Mouse (Mus musculus) kidney, adult 8-10 months (tissue): ENCODE measurements around the gene Map7d1.

Experiments used
- DNase-seq, 2 experiments: peaks; one replicate each; pipeline ENCODE4 v3.0.0; 2022

Gene Map7d1

DNA sequence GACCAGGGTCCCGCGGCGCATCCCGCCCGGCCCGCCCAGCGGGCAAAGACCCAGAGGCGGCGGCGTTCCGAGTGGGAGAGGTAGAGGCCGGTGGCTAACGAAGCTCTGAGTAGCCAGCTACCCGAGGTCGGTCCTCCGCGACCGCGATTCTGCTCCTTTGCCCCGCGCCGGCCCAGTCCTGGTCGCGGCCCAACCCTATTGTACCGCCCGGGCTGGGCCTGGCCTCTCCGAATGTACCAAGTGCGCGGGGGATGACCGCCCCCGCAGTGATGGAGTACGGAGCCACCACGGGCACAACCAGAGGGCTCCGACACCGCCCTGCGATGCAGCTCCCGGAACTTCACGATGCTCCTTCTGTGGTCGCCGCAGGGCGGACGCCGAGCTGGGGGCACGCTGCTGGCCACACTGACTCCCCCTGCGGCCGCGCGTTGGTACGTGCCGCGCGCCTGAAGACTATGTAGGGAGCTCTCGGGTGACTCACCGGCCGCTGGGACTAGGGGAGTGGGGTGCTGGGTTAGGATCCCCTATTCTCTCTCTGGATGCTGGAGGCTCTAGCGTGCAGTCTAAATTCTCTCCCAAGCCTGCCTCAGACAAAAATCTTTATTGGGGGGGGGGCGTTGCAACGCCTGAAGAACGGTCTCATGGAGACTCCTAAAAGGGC, at the start of gene Map7d1:
TSS of gene Map7d1 (minus strand) at position 213 of the 661 bp plus-strand sequence.
- DNase-seq, result peak; percentile 78 to 86

DNA sequence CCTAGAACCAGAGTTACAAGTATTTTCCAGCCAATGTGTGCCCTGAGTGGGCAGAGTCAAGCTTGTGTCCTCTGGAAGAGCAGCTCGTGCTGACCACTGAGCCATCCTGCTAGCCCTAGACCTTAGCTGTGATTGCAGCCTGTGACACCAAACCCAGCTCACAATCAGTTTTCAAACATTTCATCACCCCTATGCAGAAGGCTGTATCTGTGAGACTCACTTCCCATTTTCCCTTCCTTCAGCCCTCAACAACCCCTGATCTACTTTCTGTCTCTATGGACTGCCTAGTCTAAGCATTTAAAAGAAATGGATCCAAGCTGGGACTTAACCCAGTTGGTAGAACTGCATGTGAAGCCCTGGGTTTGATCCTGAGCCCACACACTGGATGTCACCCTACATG, 49.3 kb upstream of the Map7d1 start:
- no peak for DNase-seq

DNA sequence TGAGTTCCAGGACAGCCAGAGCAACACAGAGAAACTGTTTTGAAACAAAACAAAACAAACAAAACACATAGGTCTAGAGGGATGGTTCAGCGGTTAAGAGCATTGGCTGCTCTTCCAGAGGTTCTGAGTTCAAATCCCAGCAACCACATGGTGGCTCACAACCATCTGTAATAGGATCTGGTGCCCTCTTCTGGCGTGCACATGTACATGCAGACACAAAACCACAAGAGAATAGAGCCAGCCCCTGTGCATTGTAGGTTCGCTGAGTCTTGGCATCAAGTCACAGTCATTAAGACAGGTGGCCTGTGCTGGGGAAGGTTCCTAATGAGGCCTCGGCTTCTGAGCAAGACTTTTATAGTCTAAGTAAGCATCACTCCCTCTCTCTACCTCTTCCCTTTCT, 47.7 kb upstream of the Map7d1 start:
- no peak for DNase-seq

DNA sequence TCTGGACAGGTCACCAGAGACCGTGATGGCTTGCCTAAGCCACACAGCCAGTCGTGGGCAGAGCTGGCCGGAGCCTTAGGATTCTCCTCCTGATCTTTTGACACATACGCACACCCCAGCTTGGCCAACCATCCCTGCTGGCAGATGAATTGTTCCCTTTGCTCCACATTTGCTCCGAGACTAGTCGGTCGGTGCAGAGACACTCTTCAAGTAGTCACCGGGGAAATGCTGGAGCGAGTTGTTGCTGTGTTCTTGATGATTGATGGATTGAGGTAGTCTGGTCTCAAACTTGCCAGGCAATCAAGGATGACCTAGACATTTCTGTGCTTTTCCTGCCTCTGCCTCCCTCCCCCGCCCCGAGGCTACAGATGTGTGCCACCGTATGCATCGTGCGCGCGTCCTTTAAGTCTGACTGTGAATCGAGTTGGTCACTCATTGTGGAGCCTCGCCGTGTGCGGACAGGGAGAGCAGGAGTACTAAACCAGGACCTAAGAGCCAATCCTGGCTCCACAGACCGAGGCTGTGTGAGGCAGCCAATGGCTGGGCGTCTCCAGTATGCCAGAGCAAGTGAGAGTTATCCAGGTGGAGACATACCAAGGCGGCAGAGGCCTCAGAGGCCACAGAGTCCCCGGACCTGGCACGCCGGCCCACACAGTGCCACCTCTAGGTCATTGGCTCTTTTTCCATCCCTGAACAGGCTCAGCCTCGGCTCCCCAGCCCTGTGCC, 45.6 kb upstream of the Map7d1 start:
- no peak for DNase-seq

DNA sequence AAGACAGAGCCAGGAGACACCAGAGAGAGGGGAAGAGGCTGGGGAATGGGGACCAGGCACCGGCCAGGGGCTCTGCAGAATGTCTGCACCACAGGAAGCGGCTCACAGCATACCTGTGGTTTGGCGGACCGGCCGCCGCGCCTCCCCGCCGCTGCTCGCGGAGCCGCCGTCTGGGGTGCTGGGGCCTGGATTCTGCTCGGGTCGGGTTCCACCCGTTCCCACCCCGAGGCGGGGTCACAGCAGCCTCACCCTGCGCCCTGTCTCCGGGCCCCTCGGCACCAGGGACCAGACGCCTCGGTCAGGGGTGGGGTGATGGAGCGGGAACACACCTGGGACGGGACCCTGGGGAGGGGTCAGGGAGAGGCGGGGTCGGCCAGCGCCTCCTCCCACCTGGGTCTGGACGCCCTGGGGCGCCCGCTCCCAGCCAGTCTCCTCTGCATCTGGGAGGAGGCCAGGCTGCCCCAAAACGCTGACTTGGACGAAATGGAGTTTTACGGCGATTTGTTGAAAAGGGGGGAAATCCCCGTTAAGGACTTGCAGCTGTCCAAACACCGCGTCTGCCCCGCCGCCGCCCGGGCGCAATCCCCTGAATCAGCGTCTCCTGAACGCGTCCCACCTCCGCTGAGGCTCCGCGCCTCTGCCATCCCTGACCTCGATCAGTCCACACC, 44.9 kb upstream of the Map7d1 start:
- no peak for DNase-seq

DNA sequence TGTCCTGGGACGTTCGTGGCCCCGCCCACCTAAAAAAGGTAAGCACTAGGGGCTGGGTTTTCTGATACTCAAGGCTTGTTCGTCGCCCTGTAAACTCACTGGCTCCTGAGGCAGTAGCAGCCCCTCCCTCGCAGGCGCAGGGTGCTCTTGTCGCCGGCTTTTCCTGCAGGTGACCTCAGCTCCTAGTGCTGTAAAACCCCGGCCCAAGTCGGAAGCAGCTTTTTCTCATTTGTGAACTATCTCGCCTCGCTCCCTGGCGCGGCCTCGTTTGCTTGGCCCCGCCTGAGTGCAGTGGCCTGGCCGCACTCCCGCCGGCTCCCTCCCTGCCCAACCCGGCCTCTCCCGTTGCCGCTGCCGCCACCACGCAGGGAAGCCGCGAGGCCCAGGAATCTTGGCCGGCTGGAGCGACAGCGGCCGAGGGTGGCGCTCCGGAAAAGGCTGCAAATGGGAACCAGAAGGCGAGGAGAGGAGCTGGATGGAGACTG, 40.5 kb upstream of the Map7d1 start:
- peak in 1 of 2 experiments; percentile 43 for DNase-seq

DNA sequence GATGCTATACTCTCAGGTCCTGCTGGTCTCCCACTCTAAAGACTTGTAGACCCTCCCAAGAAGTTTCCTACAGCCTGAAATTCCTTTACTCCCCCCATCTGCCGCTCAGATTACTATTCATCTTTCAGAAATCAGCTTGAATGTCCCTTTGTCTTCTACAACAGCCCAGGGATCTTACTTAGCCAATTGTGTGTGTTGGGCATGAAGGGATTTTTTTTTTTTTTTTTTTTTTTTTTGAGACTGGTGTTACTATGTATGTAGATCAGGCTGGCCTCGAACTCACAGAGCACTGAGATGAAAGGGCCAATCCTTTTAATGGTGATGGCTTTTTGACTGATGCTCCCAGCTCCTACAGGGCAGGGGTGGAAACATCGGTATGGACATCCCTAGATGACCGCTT, 39.8 kb upstream of the Map7d1 start:
- DNase-seq, result no peak

DNA sequence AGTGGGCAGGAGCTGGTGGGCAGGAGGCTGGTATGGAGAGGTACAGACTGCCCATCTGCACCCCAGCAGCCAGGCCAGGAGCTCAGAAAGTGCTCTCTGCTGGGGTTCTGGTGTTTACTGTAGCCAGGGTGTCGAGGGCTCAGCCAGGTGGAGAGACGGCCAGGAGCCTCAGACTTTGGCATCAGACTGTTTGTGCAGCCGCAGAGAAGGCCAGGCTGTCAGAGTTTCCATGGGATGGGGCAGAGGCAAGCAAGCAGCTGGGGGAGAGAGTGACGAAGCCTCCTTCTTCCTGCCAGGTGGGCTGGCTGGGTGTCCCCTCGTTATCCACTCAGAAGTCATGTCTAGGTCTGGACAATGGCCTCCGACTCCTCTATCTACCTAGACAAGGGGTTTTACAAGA, 39.0 kb upstream of the Map7d1 start:
- no peak for DNase-seq

DNA sequence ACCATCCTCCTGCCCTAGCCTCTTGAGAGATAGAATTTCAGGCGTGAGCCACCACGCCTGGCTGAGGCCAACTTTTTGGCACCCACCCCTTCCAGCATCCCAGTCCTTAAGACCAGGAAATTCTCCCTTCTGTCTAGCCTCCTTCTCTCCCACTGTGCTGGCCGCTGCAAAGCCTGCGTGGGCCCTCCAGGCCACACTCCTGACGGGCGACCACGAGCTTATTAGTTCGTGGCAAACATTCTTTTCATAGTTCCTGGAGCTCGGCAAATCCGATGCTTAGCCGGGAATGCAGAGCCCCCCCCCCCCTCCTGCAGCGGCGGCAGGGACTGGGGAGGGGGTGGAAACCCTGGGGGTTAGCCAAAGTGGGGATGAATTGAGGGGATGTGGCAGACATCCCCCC, 35.1 kb upstream of the Map7d1 start:
- DNase-seq, result no peak

DNA sequence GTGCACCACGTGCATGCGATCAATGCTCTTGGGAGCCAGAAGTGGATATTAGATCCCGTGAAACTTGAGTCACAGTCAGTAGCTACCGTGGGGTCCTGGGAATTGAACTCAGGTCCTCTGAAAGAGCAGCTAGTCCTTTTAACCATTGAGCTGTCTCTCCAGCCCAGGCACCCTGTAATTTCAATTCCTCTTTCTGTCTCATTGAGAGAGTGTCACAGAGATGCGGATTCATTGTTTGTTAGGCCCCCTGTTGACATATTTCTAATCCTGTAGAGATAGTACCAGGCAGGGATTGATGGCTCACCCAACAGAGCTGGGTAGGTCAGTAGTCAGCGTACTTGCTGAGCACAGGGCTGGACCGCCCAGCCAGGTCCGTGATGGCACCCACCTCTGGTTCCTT, 34.2 kb upstream of the Map7d1 start:
- DNase-seq, result no peak

DNA sequence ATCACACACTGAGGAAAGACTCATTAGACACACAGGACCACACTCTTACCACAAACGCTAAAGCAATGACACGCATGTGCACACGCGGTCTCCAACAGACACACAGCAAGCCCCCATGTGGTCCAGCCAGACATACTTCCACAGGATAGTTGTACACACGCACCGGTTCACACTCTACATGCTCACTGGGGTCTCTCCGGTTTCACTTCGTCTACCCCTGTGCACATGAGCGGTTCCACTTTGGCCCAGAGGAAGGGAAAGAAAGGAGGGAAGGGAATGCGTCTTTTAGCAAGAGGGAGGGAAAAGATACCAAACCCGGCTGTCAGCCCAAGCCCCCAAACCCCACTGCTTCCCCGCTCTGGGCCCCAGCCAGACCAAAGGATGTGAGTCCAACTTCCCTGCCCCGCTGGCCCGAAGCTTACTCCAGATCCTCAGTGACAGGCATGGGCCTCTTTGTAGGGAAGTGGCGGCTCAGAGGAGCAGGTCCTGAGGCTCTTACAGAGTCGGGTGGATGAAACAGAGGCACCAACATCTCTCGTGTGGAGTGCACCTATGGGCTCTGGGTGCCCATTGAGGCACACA, 32.0 kb upstream of the Map7d1 start:
- no peak for DNase-seq

DNA sequence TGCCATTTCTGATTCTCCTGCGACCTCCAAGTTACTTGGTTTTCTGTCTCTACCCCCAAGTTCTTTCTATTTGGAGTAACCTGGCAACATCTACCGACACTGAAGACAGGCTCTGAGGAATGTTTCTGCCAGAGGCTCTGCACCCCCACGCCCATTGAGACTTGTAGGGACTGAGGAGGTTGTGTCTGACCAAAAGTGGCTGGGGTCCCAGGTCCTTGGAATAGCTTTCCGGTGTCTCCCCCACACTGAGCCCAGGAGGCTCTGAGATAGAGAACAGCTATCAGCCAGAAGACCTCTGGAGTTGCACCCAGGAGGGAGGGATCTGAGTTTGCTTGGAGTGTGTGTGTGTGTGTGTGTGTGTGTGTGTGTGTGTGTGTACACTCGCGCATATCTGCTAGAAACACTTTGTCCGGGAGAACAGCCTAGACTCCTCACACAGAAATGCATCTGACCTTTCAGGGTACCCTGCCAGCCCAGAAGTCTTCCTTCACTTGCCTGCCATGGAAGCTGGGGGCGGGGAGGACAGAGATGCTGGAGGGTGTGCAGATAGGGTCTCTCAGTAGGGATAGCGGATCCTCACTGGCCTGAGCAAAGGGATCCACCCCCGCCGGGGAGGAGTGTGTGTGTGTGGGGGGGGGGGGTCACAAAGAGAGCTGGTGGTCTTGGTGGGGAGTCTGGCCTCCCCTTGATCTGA, 31.3 kb upstream of the Map7d1 start:
- no peak for DNase-seq

DNA sequence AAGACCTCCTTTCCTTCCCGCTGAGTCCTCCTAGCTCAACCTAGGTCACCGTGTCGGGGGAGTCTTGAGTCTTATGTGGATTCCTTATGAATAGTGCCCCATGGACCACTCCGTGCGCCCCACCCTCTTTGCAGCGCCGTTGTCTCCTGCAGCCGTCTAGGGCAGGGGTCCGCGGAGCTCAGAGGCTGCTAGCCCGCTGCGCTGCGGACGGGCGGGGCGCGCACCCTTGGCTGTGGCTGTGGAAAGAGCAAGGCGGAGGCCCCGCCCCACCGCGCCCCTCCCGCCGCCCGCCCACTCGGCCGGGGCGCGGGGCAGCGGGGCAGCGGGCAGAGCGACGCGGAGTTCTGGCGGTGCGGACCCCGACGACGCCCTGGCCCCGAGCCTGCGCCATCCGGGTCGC, 30.3 kb upstream of the Map7d1 start, which contains the start of gene Col8a2:
TSS of gene Col8a2 (plus strand) at position 302 of the 400 bp plus-strand sequence.
- no peak for DNase-seq

DNA sequence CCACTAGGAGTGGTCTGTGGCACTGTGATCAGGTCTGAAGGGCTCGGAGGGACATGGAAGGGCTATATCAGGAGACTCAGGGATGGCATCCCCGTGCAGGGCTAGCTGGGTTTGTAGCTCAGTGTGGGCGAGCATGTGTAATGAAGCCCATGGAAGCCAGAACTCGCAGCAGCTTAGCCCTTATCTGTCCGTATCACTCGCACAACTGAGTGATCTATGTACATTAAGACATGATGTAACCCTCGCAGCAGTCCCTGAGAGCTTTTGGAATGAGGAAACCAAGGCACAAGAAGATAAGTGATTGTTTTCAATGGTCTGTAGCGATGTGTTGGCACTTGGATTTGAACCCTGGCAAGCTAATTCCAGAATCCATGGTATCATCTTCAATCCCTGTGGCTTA, 27.4 kb upstream of the Map7d1 start:
- DNase-seq, result no peak

DNA sequence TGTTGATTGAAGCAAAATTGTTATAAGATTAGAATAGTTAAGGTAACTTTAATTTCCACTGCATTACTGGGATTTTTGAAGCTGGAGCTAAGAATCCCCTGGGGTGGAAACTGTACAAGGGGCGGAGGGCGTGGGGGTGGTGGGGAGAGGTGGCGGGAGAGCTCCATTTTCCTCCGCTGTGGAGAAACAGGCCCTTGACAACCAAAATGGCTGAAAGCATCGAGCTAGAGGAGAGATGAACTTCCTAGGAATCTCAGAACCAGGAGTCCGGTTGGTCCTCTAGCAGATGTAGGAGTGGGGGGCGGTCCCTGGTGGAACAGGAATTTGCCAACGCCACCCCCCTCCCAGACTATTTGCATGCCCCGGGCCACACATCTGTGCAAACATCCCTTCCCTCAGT, 25.6 kb upstream of the Map7d1 start:
- DNase-seq, result no peak

DNA sequence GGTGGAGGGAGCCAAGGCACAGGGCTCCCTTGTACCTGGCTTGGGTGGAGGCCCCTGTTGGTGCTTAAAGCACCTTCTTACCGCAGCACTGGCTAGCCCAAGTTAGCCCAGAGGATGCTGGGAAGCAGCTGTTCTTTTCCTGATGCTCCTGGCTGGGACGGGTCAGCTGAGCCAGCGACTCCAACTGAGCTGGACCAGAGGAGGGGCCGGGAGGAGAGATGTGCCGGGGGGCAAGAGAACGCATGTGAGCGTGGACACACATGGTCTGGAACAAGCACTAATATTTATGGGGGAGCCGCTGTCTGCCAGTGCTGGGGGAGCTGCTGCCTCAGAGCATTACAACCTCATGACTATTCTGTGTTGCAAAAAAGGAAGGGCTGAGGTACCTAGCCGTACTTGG, 22.8 kb upstream of the Map7d1 start:
- DNase-seq, result no peak

DNA sequence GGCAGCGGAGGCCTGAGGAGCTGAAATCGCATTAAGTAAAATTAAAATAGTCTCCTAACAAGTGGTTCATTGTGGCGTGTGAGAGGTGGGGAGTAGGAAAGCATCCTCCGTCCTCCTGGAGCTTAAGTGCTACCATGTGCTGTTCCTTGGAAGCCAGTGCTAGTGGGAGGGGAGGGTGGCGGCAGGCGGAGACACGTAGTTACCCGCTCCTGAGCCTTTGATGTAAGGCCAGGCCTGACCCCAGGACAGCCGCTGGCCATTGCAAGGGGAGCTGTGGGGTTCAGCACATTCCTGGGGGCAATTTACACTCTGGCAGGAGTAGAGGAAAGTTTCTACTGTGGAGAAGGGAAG, 22.4 kb upstream of the Map7d1 start:
- no peak for DNase-seq

DNA sequence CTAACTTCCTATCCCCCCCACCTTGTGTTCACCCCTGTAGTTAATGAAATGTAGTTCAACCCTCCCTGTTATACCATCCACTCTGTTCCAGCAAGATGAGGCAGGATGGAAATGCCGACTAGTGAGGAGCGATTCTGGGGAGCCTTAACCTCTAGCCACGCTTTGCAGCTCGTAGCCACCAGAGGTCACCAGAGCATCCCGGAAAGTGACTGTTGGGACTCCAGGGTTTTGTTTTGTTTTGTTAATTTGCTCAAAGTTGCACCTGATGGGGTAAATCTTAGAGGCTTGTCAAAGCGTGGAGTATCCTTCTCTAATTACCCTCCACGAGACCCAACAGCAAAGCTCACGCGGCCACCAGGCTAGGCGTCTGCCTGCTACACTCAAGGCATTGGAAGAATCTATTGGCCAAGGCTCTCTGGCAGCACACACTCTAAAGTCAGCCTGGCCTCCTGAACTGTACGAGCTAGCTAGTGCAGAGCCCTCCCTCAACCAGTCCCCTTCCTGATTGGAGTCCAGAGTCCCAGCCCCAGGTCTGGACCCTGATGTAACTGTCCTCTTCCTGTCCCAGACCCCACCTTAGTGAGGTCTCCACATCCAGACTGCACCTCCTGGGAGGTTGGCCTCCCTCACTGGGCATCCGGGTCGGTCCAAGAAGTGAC, 21.9 kb upstream of the Map7d1 start:
- peak in 1 of 2 experiments; percentile 54 for DNase-seq

DNA sequence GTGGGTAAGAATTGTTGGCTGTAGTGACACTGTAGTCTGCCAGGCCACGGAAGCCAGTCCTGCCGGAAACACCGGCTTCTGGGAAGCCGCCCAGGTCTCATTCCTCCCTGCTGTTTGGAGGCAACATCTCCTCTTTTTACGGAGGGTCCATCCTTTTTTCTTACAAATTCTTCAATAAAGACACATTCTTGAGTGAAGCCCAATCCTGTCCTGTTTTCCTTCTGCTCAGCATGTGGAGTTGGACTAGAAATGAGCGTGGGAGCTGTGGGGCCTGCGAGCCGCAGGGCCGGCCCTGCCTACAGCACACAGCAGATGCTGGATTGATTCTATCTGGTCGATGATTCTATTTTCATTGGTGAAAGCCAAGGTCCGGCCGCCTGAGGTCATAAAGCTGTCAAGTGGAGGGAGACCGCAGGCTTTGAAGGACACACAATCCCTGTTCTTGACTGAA, 19.6 kb upstream of the Map7d1 start:
- no peak for DNase-seq

DNA sequence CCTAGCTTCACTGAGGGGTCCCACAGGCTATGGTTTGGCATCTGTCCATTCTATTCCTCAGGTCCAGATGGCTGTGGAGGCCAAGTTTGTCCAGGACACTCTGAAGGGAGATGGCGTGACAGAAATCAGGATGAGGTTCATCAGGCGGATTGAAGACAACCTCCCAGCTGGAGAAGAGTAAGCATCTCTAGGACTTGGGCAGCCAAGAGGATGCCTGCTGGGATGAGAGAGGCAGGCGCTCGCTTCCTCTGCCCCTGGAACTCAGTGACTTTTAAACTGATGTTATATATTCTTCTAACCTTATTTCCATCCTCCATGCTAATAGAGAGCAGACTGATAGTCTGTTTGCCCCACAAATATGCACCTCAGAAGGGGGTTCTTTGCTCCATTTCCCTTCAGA, 18.9 kb upstream of the Map7d1 start:
- DNase-seq, result no peak

DNA sequence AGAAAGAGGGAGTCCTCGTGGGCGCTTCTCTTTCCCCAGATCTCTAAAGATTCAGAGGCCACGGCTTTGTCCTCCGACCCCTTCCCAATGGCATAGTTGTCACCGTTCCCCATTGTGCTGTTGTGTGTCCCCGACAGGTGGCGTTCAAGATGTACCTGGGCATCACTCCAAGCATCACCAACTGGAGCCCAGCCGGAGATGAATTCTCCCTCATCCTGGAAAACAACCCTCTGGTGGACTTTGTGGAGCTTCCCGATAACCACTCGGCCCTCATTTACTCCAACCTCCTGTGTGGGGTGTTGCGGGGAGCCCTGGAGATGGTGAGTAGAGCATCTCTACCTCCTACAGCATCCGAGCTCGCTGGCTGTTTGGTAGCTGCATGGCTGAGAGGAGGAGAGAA, 17.6 kb upstream of the Map7d1 start:
- DNase-seq, result no peak

DNA sequence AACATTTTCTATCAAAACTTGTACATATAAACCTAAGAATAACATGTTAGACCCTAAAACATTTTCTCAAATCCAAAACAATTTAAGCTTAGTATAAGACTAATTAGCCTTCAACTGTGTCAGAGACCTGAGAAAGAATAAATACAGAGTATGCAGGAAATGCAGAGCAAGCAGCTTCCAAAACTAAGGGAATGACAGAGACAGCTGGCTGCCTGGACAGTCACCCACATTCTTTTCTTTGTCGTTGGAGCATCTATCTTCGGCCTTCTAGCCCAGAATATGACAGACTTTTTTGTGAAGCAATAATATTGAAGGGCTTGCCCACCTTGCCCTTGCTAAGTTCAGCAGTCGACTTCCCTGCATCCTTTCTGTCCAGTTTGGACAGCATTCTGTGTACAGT, 13.1 kb upstream of the Map7d1 start:
- no peak for DNase-seq
